Mouse (Mus musculus): Measurements from ENCODE around the gene Psd.

Psd gene

DNA sequence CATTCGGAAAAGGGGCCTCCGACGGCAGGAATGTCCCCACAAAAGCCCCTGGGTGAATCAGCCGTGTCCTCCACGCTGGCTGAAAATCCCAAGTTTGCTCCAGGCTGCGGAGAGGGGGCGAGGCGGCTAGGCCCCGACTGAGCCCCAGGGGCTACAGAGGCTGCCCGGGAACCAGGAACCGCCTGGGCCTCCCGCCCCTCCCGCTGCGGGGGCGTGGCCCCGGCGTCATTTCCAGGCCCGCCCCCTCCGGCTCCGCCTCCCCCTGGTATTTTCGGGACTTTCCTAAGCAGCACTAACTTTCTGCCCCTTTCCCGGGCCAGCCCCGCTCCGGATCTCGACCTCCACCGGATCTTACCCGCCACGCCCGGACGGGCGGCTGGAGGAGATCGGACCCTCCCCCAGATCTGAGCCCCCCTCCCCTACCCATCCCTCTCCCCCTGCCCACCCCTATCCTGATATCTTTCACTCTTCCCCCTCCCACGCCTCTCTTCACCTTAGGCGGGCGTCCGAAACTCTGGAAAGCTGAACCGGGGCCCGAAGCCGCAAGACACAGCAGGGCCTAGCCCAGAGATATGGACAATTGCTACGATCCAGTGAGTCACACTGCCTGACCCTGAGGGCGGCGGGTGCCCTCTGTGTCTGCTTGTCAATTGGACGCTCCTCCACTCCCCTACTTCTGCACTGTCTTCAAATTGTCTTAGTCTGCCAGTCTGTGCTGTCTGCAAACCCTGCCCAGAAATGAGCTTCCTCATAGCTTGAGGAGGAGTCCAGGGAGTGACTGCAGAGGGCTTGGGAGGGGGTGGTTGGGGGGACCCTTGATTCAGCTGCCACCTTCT lies 21.3 kb downstream of the Psd start:
- peak; percentile 85 to 88 for DNase-seq (ENCODE audit: low spot score in 2 of 2)

- DNase-seq (ENCODE audit: low spot score in 2 of 2): no peak
These were observed 22.0 kb downstream of the Psd start for GRCm38 (mm10) chr19:46304908-46305333.

- peak; percentile 93 to 95 for DNase-seq (ENCODE audit: low spot score in 2 of 2)
These were observed 22.6 kb downstream of the Psd start, which contains the start of gene Nfkb2 for GRCm38 (mm10) chr19:46304216-46304841. TSS of gene Nfkb2 (plus strand) at chr19:46304320.

DNA sequence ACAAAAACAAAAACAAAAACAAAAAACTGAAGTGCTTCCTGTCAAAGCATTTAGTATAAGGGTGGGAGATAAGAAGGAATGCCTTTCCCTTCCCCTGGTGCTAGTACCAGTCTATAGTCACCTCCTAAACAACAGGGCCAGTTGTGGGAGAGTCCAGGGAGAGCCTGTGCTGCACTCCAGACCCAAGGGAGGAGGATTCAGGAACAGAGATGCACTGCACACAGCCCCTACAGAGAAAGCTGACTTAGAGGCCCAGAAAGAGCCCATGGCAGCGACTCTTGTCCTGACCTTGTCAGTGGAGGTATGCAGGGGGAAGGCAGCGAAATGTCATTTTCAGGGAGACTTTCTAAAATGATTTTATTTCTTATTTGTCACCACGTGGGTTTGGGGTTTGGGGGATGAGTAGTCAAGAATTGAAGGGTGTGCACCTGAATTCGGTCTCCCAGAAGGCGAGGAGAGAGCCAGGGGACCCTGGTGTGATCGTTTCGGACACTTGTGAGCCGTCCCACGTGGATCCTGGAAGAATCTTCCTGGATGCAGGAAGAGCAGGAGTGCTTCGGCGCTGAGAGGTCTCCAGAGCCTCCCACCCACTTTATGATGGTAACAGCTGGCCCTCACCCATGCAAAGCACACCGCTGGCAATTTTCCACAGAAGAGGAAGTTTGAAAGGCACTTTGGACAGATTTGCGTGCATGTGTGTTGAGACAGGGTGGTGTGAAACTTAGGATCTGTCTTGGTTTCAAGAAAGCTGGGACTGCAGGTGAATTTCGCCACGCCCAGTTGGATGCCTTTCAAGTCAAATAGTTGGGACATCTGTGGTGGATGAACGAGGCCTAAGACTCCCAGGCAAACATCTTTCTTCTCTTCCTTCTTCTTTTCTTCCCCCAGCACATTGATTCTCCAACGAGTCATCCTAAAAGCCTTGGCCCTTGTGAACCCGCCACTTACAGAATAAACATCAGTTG lies 23.4 kb downstream of the Psd start:
- DNase-seq (ENCODE audit: low spot score in 2 of 2): no peak

DNA sequence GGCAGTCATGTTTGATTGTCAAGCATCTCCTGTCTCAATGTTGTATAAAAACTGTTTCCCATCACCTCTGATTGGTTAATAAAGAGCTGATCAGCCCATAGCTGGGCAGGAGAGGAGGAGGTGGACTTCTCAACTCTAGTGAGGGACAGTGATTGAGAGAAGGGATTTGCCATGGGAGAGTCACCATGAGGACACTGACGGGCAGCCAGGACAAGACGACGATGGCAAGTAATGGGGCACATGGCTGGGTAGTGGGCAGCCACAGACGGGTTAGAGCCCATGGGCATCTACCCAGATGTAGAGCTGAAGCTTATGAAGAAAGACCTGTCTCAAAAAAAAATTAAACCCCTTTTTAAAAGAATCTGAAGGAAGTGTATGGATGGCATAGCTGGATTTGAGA lies 24.4 kb downstream of the Psd start:
- peak in 1 of 2 experiments; percentile 26 for DNase-seq (ENCODE audit: low spot score in 2 of 2)

- DNase-seq (ENCODE audit: low spot score in 2 of 2): peak in 1 of 2 experiments; percentile 26
These were observed 26.5 kb downstream of the Psd start for GRCm38 (mm10) chr19:46300294-46301045.

DNA sequence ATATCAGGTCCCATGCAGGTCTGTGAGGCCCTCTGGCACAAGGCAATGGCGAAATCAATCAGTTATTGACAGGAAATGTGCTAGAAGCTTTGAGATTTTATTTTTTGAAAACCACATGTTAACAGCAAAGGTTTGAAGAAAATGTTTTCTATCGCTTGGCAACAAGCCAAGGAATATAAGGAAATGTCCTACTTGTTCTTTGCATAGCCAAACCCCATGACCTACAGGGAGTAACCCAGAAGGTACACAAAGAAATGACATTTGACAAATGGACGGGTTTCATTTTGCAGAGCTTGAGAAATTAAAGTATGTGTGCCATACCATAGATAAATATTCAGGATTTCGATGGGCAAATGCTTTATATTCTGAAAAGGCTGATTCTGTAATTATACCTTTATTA lies 30.0 kb downstream of the Psd start:
- DNase-seq (ENCODE audit: low spot score in 2 of 2): no peak

- no peak for DNase-seq (ENCODE audit: low spot score in 2 of 2)
These were observed 36.3 kb downstream of the Psd start for GRCm38 (mm10) chr19:46290535-46291105.

DNA sequence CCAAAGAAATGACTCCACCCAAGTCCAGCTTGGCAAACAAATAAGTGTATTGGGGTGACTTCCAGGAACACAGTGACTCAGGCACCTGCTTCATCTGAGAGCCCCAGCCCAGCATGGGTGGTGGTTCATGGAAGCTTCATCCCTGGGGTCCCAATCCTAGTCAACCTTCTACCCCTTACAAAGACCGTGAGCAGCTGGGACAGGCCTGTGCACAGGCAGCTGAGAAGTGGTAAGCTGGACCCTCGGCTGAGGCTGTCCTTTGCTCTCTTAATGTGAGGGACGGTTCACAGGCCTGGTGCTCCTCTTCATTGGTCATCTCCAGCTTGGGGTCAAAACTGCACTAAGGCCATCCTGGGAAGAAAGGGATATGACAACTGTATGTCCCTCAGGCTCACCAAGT lies 39.4 kb downstream of the Psd start:
- DNase-seq (ENCODE audit: low spot score in 2 of 2): no peak

GRCm38 (mm10) chr19:46286926-46287325 lies 40.0 kb downstream of the Psd start:
- DNase-seq (ENCODE audit: low spot score in 2 of 2): no peak

- DNase-seq (ENCODE audit: low spot score in 2 of 2): no peak
These were observed 40.9 kb downstream of the Psd start for GRCm38 (mm10) chr19:46286047-46286446.

- DNase-seq (ENCODE audit: low spot score in 2 of 2): no peak
These were observed 41.3 kb downstream of the Psd start for GRCm38 (mm10) chr19:46285631-46286030.

- no peak for DNase-seq (ENCODE audit: low spot score in 2 of 2)
These were observed 42.3 kb downstream of the Psd start for GRCm38 (mm10) chr19:46284686-46285085.

DNA sequence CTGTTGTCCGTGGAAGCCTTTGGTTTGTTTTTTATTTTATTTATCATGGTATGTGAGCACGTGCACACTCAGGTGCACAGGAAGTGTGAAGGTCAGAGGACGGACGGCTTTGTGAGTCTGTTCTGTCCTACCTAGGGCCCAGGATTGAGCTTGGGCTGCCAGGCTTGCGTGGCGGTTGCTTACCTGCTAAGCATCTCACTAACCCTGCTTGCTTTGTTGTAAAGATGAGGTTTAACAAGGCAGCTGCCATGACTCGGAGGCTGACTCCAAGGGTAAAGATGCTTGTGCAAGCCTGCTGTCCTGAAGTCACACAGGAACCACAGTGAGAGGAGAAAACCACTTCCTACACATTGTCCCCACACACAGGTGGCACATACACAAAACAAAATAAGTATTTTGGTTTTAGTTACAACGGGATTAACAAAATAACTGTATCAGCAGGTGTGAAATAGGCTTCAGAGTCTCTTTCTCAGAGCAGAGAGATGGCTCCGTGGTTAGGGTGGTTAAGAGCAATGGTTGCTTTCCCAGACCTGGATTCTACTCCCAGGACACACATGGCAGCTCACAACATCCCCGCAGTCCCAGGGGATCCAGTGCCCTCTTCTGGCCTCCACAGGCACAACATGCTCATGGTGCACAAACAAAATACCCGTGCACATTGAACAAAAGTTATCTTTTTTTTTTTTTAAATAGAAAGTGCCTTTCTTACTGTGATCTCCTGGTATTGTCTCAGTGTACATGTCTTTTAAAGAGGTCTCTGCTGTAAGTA lies 44.7 kb downstream of the Psd start:
- no peak for DNase-seq (ENCODE audit: low spot score in 2 of 2)

DNA sequence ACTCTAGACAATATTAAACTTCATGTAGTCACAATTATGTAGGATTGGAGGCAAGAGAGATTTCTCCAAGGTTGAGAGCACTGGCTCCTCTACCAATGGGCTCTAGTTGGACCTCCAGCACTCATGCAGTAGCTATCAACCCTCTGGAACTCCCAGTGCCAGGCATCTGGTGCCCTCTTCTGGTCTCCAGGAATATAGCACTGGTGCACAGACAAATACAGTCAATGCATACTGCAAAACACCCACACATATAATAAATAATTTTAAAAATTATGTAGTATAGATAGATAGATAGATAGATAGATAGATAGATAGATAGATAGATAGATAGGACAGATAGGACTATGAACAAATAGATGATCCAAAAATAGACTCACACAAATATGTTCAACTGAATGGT lies 51.6 kb downstream of the Psd start:
- no peak for DNase-seq (ENCODE audit: low spot score in 2 of 2)

GRCm38 (mm10) chr19:46264762-46265161 lies 62.2 kb downstream of the Psd start:
- DNase-seq (ENCODE audit: low spot score in 2 of 2): no peak
